Mouse (Mus musculus) small intestine, adult 2 months (tissue): Measurements from ENCODE around the gene Ubac2. TPM values are rescaled to one million over a fixed set of nuclear protein-coding genes. Genes with fewer than 3 reads are reported as not detected.
A peak's percentile ranks its signal among the peaks of the same experiment; 100 is the strongest.

Source experiments
- H3K27ac ChIP-seq: fragments of 200-500 bp; 2 replicates; pipeline ENCODE4 v1.5.1; 2012; ENCODE audit warnings: low read depth, low read length, control low read depth, inconsistent platforms; ENCODE audit not compliant: insufficient read depth
- H3K27me3 ChIP-seq: fragments of 200-500 bp; 2 replicates; pipeline ENCODE4 v1.6.1; 2012; ENCODE audit warnings: mild to moderate bottlenecking, moderate library complexity, low read length, inconsistent platforms; ENCODE audit not compliant: control insufficient read depth, insufficient read depth
- H3K36me3 ChIP-seq: fragments of 200-500 bp; 2 replicates; pipeline ENCODE4 v1.6.1; 2012; ENCODE audit warnings: mild to moderate bottlenecking, low read length, control low read depth, inconsistent platforms; ENCODE audit not compliant: control insufficient read depth, insufficient read depth
- H3K4me1 ChIP-seq: fragments of 200-500 bp; 2 replicates; pipeline ENCODE4 v1.6.1; 2012; ENCODE audit warnings: low read length, inconsistent platforms, mixed read lengths; ENCODE audit not compliant: control insufficient read depth, insufficient read depth, insufficient read length
- H3K4me3 ChIP-seq: fragments of 200-500 bp; 2 replicates; pipeline ENCODE4 v1.5.1; 2012; ENCODE audit warnings: low read depth, mild to moderate bottlenecking, control low read depth, inconsistent platforms, low read length, moderate library complexity
- CTCF ChIP-seq: fragments of 200-500 bp; IDR thresholded peaks from 2 replicates; pipeline ENCODE4 v1.5.1; 2012; ENCODE audit warnings: low read depth, mild to moderate bottlenecking, control low read depth, inconsistent platforms, low read length, moderate library complexity, mixed read lengths; ENCODE audit not compliant: insufficient replicate concordance, insufficient read length; ENCODE audit errors: extremely low read depth
- POLR2A ChIP-seq: fragments of 200-500 bp; IDR thresholded peaks from 2 replicates; pipeline ENCODE4 v1.6.1; 2012; ENCODE audit warnings: low read depth, mild to moderate bottlenecking, control low read depth, inconsistent platforms, low read length, moderate library complexity
- WGBS: fragments of 180-500 bp; shearing (Covaris S2); methylation state at CpG from one replicate; pipeline ENCODE4 v1.1.7; 2018; 5-methylcytosine and 5-hydroxymethylcytosine counted together
- polyA plus RNA-seq: library from polyadenylated mRNA; depleted of rRNA; stranded (reverse); fragments of >200 nt; gene quantifications from 2 replicates; pipeline ENCODE4 v1.2.3, GENCODE M21; 2012

Ubac2 gene
- polyA plus RNA-seq, 1 experiment = 48.4 TPM

DNA sequence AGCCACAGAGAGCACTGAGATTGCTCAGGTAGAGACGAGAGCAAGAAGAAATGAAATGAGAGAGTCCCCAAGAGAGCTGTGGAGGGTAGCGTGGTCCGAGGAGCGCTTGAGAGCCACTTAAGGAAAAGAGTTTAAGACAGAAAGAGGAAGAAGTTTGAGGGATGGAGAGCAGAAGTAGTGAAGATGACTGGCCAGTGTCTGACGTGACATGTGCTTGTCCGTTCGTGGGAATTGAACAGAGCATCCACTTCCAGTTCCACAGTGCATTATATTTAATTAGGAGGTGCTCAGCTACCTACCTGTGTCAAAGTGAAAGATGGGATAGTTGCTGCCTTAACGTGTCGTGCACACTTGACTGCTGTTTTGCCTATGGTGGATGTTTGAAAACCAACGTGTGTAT lies 94.7 kb downstream of the Ubac2 start:
- no peak overlapping the region for H3K4me3 ChIP-seq
- H3K27me3 ChIP-seq = no peaks in the 10 kb centered on the region
- TF ChIP-seq POLR2A = no peak
- no peak for TF ChIP-seq CTCF
- WGBS = 88% methylated on average over 10 of the region's 10 CpGs
- peaks cover 5% of the 10 kb centered on the region; the same call in 1 of the 2 replicates for H3K36me3 ChIP-seq
- H3K4me1 ChIP-seq = no peaks in the 10 kb centered on the region
- H3K27ac ChIP-seq = no peak overlapping the region

- Histone ChIP-seq H3K4me1 (peaks cover 9% of the 10 kb centered on the region), H3K36me3 (no peaks in the 10 kb centered on the region), H3K4me3 (no peak overlapping the region), H3K27ac (no peak overlapping the region), H3K27me3 (no peaks in the 10 kb centered on the region)
- WGBS = 30% methylated on average over 1 of the region's 1 CpGs
- TF ChIP-seq CTCF (no peak), POLR2A (no peak)
Observed at GRCm38 (mm10) chr14:121981531-121981930, 103.1 kb downstream of the Ubac2 start.

GRCm38 (mm10) chr14:121983009-121983933 lies 104.9 kb downstream of the Ubac2 start:
- Histone ChIP-seq H3K27ac (no peak overlapping the region), H3K4me1 (peaks cover 9% of the 10 kb centered on the region), H3K27me3 (no peaks in the 10 kb centered on the region), H3K4me3 (no peak overlapping the region), H3K36me3 (peaks cover 2% of the 10 kb centered on the region; the same call in 1 of the 2 replicates)
- no peak for TF ChIP-seq POLR2A
- no peak for TF ChIP-seq CTCF
- WGBS = 38% methylated on average over 8 of the region's 8 CpGs

DNA sequence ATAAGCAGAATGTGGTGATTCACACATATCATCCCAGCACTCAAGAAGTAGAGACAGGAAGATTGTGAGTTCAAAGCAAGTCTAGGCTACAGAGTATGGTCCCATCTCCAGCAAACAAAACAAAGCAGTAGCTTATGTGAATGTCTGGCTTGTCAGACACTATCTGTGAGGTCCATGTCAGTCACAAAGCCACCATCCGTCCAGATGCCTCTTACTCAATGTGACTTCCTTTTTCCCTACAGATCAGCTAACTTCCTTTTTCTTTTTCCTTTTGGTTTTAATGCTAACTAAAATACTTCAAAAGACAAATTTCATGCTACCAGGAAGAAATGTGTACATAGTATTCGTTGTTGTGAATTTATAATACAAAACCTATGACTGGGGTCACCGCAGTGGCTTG lies 107.1 kb downstream of the Ubac2 start:
- WGBS = 75% methylated on average over 3 of the region's 3 CpGs
- no peak overlapping the region for H3K27ac ChIP-seq
- H3K27me3 ChIP-seq = no peaks in the 10 kb centered on the region
- peaks cover 2% of the 10 kb centered on the region; the same call in 1 of the 2 replicates for H3K36me3 ChIP-seq
- H3K4me1 ChIP-seq = peaks cover 13% of the 10 kb centered on the region
- H3K4me3 ChIP-seq = no peak overlapping the region
- TF ChIP-seq POLR2A = no peak
- TF ChIP-seq CTCF = no peak

DNA sequence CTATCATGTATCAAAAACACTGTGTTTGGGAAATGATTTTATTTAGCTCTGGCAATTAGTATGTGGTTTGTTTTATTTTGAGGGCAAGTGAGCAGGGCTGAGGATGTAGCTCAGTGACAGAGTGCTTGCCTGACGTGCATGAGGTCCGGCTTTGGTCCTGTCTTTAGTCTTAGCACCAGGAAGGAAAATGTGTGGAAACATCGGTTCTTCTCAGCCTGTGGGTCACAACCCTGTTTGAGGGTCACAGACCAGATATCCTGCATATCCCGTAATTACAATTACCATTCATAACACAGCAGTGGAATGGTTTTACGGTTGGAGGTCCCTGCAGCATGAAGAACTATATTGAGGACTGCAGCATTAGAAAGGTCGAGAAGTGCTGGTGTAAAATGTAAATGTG lies 107.6 kb downstream of the Ubac2 start:
- Histone ChIP-seq H3K4me3 (no peak overlapping the region), H3K36me3 (peaks cover 2% of the 10 kb centered on the region; the same call in 1 of the 2 replicates), H3K4me1 (peaks cover 13% of the 10 kb centered on the region), H3K27me3 (no peaks in the 10 kb centered on the region), H3K27ac (peak overlapping the region; percentile 13; the same call in 1 of the 2 replicates)
- WGBS = 85% methylated on average over 6 of the region's 6 CpGs
- TF ChIP-seq CTCF (no peak), POLR2A (no peak)

- no peak overlapping the region for H3K27ac ChIP-seq
- no peak overlapping the region for H3K4me3 ChIP-seq
- 85% methylated on average over 1 of the region's 1 CpGs for WGBS
- TF ChIP-seq POLR2A = no peak
- TF ChIP-seq CTCF = no peak
- peaks cover 11% of the 10 kb centered on the region for H3K4me1 ChIP-seq
- H3K36me3 ChIP-seq = peaks cover 3% of the 10 kb centered on the region; the same call in 1 of the 2 replicates
- H3K27me3 ChIP-seq = no peaks in the 10 kb centered on the region
Observed at GRCm38 (mm10) chr14:121987287-121987686, 108.9 kb downstream of the Ubac2 start.

- Histone ChIP-seq H3K4me3 (no peak overlapping the region), H3K36me3 (peaks cover 3% of the 10 kb centered on the region; the same call in 1 of the 2 replicates), H3K4me1 (peaks cover 15% of the 10 kb centered on the region), H3K27me3 (no peaks in the 10 kb centered on the region), H3K27ac (no peak overlapping the region)
- WGBS = 89% methylated on average over 4 of the region's 4 CpGs
- TF ChIP-seq POLR2A (no peak), CTCF (no peak)
Observed at GRCm38 (mm10) chr14:121987691-121988090, 109.3 kb downstream of the Ubac2 start.
